Mouse (Mus musculus) gastrocnemius, postnatal 4 days (tissue): ENCODE data around the gene Olfr530. TPM values are rescaled to one million over a fixed set of nuclear protein-coding genes. Genes with fewer than 3 reads are reported as not detected.

ENCODE experiments used
- DNase-seq, 2 experiments: peaks; one replicate each; pipeline ENCODE4 v3.0.0; 2021 to 2022; ENCODE audit warnings: low spot score in 2 of 2, mixed read lengths in 2 of 2
- long read RNA-seq, 2 experiments: library from polyadenylated mRNA; stranded (forward); transcript quantifications; one replicate each; pipeline ENCODE4 v2.0.0; 2021
- total RNA-seq, 2 experiments: library from RNA; stranded (reverse); gene quantifications; 2 replicates each; pipeline ENCODE4 v1.2.3; 2021

The Olfr530 gene
- total RNA-seq = not detected
- long read RNA-seq, experiment 1 = 0 reads
- long read RNA-seq, experiment 2 = 0 reads

DNA sequence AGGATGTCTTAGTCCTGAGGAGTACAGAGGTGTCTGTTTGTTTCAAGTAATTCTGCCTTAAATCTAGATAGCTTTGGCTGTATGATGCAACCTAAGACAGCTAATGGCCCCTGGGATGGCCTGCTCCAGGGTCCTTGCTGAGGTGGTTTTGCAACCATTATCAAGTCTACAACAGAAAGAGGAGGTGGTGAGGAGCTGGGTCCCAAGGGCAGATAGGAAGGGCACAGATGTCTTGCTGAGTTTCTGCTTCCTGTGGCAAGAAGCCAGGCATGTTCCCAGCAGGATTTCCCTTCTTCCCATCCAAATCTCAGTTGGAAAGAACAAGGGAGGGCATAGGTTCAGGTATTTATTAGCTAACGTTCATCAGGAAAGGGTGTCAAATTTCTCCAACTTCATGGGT is at the start of gene Olfr530:
Olfr530 (minus strand) TSS at position 101 of the 400 bp plus-strand sequence.
- no peak for DNase-seq

- DNase-seq = no peak
Measured at GRCm38 (mm10) chr7:140421539-140421938, 45.4 kb upstream of the Olfr530 start, which contains the start of gene Olfr532. TSS of gene Olfr532 (minus strand) at chr7:140421639.

DNA sequence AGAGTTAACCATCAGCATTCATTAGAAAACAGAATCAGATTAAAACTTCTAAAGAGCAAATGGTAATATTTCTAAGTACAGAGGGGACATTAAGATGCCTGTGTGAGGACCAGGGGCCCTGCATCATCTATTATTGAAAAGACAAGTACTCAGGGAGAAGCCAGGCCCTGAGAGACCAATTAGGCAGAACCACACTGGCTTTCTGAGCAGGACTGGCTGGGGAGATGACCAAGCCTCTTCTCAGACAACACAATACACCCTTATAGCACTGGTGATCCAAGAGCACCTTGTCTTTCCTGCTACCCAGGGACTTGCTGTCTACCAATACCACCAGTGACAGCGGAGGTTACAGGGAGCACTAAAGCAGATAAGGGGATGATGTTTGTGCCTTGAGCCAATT is 26.7 kb upstream of the Olfr530 start, which contains the start of gene Olfr531:
Olfr531 (minus strand) TSS at position 101 of the 400 bp plus-strand sequence.
- no peak for DNase-seq

GRCm38 (mm10) chr7:140376911-140377310 is 780 bp upstream of the Olfr530 start:
- DNase-seq = no peak

DNA sequence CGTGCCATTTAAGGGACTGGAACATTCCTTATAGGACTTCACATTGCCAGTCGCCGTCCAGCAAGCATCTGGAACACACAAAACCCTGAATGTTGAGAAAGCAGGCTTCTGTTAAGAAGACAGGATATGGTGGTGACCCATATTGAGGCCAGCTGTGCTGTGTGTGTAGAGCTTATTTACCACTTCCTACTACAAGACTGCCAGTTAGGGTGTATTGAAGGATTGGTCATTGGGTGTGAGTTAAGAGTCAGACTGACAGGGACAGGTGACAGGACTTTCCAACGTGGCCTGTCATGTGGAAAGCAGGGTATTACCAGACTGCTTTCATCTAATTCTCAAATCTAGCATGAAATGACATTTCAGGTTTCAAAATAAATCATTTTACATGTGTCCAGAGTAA is 1.8 kb downstream of the Olfr530 start:
- DNase-seq = no peak

- no peak for DNase-seq
Measured at GRCm38 (mm10) chr7:140361571-140361970, 14.6 kb downstream of the Olfr530 start, which contains the start of gene Olfr60. TSS of gene Olfr60 (minus strand) at chr7:140361671.

- DNase-seq = no peak
Measured at GRCm38 (mm10) chr7:140333717-140334116, 42.4 kb downstream of the Olfr530 start, which contains the start of gene Olfr527. TSS of gene Olfr527 (plus strand) at chr7:140334017.

GRCm38 (mm10) chr7:140329766-140330304 is 46.3 kb downstream of the Olfr530 start:
- no peak for DNase-seq

Other genes with a start within 250 kb of the Olfr530 start
- 10 to 100 TPM; 19.6 to 20.4 TPM for gene Mtg1, start 238.8 kb downstream of the Olfr530 start, total RNA-seq
- gene Sprn, start 221.5 kb downstream of the Olfr530 start, total RNA-seq = under 1 TPM; 0.29 to 0.42 TPM
- gene Olfr522, start 211.6 kb downstream of the Olfr530 start, total RNA-seq = not detected
- gene Olfr523, start 203.1 kb downstream of the Olfr530 start, total RNA-seq = not detected
- gene Olfr524, start 170.4 kb downstream of the Olfr530 start, total RNA-seq = not detected
- under 1 TPM in 1 of 2 experiments, not detected in 1; 0.16 TPM for gene Cd163l1, start 158.1 kb downstream of the Olfr530 start, total RNA-seq
- gene 5830411N06Rik, start 129.0 kb downstream of the Olfr530 start, total RNA-seq = not detected
- not detected for gene Olfr525, start 55.5 kb downstream of the Olfr530 start, total RNA-seq
- not detected for gene Olfr527, start 42.3 kb downstream of the Olfr530 start, total RNA-seq
- not detected for gene Olfr60, start 14.7 kb downstream of the Olfr530 start, total RNA-seq
- not detected for gene Olfr531, start 26.6 kb upstream of the Olfr530 start, total RNA-seq
- gene Olfr532, start 45.3 kb upstream of the Olfr530 start, total RNA-seq = not detected
- not detected for gene Olfr533, start 87.0 kb upstream of the Olfr530 start, total RNA-seq
- gene Olfr535, start 107.9 kb upstream of the Olfr530 start, total RNA-seq = not detected
- not detected for gene Olfr536, start 131.1 kb upstream of the Olfr530 start, total RNA-seq
- gene Olfr538, start 191.6 kb upstream of the Olfr530 start, total RNA-seq = not detected
- not detected for gene Olfr46, start 224.9 kb upstream of the Olfr530 start, total RNA-seq